Mouse (Mus musculus): Measurements from ENCODE around the gene Mef2a.

DNA sequence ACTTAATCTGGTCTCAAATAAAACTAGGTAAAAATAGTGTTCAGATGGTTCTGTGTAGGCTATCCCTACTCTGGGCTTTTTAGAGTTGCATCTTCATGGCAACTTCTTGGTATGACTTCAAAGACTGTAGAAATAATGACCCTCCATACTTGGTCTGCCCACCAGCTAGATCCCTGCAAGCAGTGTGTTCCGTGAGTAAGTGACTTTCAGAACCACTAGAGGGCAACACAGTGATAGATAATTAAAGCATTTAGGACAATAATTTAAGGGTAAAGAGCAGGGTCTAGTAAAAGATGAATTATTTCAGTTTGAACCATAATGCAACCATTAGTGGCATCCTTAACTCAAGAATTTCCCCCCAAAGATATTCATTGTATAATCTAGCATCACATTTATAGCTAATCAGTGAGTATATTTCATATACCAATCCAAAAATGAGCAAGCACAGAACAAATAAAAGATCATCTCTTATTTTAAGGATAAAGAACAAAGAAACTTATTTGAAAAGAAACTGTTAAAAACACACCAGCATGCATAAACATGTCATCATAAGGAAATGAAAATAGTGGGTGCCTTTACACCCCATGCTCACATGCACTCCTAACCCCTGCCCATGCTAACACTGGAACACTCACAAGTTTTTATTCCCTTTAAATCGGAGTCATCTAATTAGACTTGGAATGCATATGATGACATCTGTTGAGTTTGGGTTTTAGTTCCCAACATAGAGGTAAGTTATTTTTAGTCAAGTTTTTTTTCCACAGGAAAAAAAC, 129.4 kb downstream of the Mef2a start:
- TF ChIP-seq CTCF (IDR thresholded peaks at IDR 0.05; ENCODE audit: extremely low read depth, insufficient read depth, low read length) (peak; percentile 51), POLR2A (IDR thresholded peaks at IDR 0.05; ENCODE audit: extremely low read depth, insufficient read depth, low read length) (no peak)

All from cortical plate, adult 2 months (tissue).